Mouse (Mus musculus) bone marrow, adult 2 months (tissue): ENCODE results near the gene Scgn. TPM values are rescaled to one million over a fixed set of nuclear protein-coding genes. Genes with fewer than 3 reads are reported as not detected.
A peak's percentile ranks its signal among the peaks of the same experiment; 100 is the strongest.

Experiments
- H3K27ac ChIP-seq: fragments of 200-500 bp; 2 replicates; pipeline ENCODE4 v1.5.1; 2012; ENCODE audit warnings: low read depth, mild to moderate bottlenecking, control low read depth, inconsistent platforms, low read length; ENCODE audit not compliant: control insufficient read depth, poor library complexity, insufficient read depth
- H3K4me1 ChIP-seq: fragments of 200-500 bp; 2 replicates; pipeline ENCODE4 v1.6.1; 2011; ENCODE audit warnings: low read length; ENCODE audit not compliant: control insufficient read depth, insufficient read depth
- H3K4me3 ChIP-seq: fragments of 200-500 bp; replicated peaks from 2 replicates; pipeline ENCODE3; 2011; ENCODE audit warnings: mild to moderate bottlenecking, low read depth, low read length, control low read depth; ENCODE audit not compliant: control insufficient read depth
- CTCF ChIP-seq: fragments of 200-500 bp; IDR thresholded peaks from 2 replicates; pipeline ENCODE4 v1.5.1; 2011; ENCODE audit warnings: low read length, control low read depth; ENCODE audit not compliant: control insufficient read depth, insufficient read depth
- POLR2A ChIP-seq: fragments of 200-500 bp; IDR thresholded peaks from 2 replicates; pipeline ENCODE4 v1.6.1; 2011; ENCODE audit warnings: low read depth, mild to moderate bottlenecking, control low read depth, low read length, borderline replicate concordance; ENCODE audit not compliant: control insufficient read depth
- WGBS: fragments of 180-500 bp; shearing (Covaris S2); methylation state at CpG from one replicate; pipeline ENCODE4 v1.1.7; 2018; 5-methylcytosine and 5-hydroxymethylcytosine counted together
- polyA plus RNA-seq: library from polyadenylated mRNA; stranded (reverse); fragments of >200 nt; gene quantifications from 2 replicates; pipeline ENCODE4 v1.2.4, GENCODE M21; 2011; ENCODE audit warnings: low replicate concordance; ENCODE audit not compliant: missing spikeins, insufficient read depth, insufficient read length

Gene Scgn
- polyA plus RNA-seq, 1 experiment: not detected

DNA sequence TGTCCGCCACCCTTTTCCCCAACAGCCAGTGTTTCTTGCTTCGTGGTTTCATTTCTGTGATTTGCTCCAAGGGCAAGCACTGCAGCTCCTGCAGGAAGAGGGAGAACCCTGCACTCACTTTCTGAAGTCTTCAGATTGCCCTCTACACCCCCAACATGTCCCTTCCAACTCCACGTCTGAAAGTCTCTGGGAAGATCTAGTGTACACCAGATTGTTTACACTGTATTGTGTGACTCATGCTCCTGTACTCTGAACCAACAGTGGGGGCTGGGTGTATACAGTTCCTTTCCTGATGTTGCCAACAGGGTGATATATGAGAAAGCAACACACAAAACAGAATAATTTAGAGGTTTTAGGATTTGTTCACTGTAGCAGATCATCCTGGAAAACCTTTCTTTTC lies 62.4 kb downstream of the Scgn start:
- H3K4me1 ChIP-seq: no peaks in the 10 kb centered on the region
- no peak overlapping the region for H3K27ac ChIP-seq
- H3K4me3 ChIP-seq: no peak overlapping the region
- 62% methylated on average over 3 of the region's 3 CpGs for WGBS
- TF ChIP-seq CTCF: no peak

DNA sequence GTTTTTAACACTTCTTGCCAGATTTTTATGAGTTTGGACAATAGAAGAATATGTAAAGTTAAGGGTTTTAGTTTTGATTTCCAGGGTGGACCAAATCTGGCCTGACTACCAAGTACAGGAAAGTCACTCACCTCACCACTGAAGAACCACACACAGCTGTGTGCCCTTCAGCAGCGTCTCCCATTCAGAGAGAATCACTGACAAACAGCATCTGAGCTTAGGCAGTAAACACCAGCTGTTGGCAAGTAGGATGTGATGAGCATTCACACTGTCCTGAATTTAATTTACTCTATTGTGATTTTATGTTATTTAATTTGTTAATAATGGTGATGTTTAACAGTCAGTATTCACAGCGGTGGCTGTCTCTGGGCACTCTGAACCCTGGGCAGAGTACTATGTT lies 65.2 kb downstream of the Scgn start:
- 76% methylated on average over 2 of the region's 2 CpGs for WGBS
- Histone ChIP-seq H3K4me1 (no peaks in the 10 kb centered on the region), H3K4me3 (no peak overlapping the region), H3K27ac (no peak overlapping the region; the same call in 1 of the 2 replicates)
- no peak for TF ChIP-seq POLR2A
- no peak for TF ChIP-seq CTCF

- no peak overlapping the region for H3K27ac ChIP-seq
- H3K4me1 ChIP-seq: peaks cover 1% of the 10 kb centered on the region; the same call in 1 of the 2 replicates
- WGBS: 59% methylated on average over 4 of the region's 4 CpGs
- no peak overlapping the region for H3K4me3 ChIP-seq
- TF ChIP-seq POLR2A (no peak), CTCF (no peak)
These were observed 73.3 kb downstream of the Scgn start for GRCm38 (mm10) chr13:23917674-23918073.

DNA sequence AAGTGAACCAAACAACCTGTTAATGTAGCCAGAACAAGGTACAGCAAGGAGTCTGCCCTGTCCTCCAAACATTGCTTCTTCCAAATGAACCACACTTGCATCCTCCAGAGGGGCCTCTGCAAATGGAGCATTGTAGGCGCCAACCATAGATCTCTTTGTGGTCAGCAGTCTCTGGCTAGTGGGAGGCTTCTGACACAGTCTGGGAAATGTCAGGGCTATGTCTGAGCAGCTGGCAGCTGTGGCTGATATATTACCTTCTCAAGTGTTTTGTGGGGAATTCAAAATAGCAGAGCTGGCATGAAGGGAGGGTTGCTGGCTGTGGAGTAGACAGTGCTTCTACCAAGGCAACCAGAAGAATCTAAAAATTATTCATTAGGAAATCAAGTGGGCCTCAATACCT lies 74.9 kb downstream of the Scgn start:
- H3K4me3 ChIP-seq: no peak overlapping the region
- WGBS: 82% methylated on average over 1 of the region's 1 CpGs
- peaks cover 2% of the 10 kb centered on the region; the same call in 1 of the 2 replicates for H3K4me1 ChIP-seq
- H3K27ac ChIP-seq: no peak overlapping the region
- TF ChIP-seq POLR2A: no peak
- no peak for TF ChIP-seq CTCF

- H3K4me1 ChIP-seq: peaks cover 2% of the 10 kb centered on the region; the same call in 1 of the 2 replicates
- H3K27ac ChIP-seq: peak within 1 kb of the TSS; percentile 67
- H3K4me3 ChIP-seq: no peak within 1 kb of the TSS
- TF ChIP-seq CTCF: no peak
- no peak for TF ChIP-seq POLR2A
- WGBS: 56% methylated on average over 9 of the region's 9 CpGs
These were observed 76.4 kb downstream of the Scgn start, which contains the start of gene Slc17a4 for GRCm38 (mm10) chr13:23914376-23915167. Gene Slc17a4 (minus strand): TSS chr13:23915009.

- WGBS: 6% methylated on average over 6 of the region's 6 CpGs
- Histone ChIP-seq H3K27ac (peak overlapping the region; percentile 66; the same call in 1 of the 2 replicates), H3K4me1 (peaks cover 2% of the 10 kb centered on the region; the same call in 1 of the 2 replicates), H3K4me3 (no peak overlapping the region)
- TF ChIP-seq POLR2A (no peak), CTCF (no peak)
These were observed 77.2 kb downstream of the Scgn start for GRCm38 (mm10) chr13:23913791-23914306.

GRCm38 (mm10) chr13:23911335-23911734 lies 79.7 kb downstream of the Scgn start:
- Histone ChIP-seq H3K4me3 (no peak overlapping the region), H3K27ac (no peak overlapping the region), H3K4me1 (peaks cover 2% of the 10 kb centered on the region; the same call in 1 of the 2 replicates)
- TF ChIP-seq CTCF: no peak
- 12% methylated on average over 5 of the region's 5 CpGs for WGBS

GRCm38 (mm10) chr13:23910121-23910520 lies 80.9 kb downstream of the Scgn start:
- TF ChIP-seq POLR2A (no peak), CTCF (no peak)
- Histone ChIP-seq H3K4me3 (no peak overlapping the region), H3K27ac (no peak overlapping the region), H3K4me1 (peaks cover 2% of the 10 kb centered on the region; the same call in 1 of the 2 replicates)
- WGBS: 24% methylated on average over 5 of the region's 5 CpGs
